Mouse (Mus musculus) mouse trophoblast stem cell (cell line): ENCODE measurements around the gene Tsc2.

Experiments used
- in situ Hi-C, 2 experiments: fragments of 300-500 bp; cut with MseI, MboI; formaldehyde crosslinking; loops; 2 replicates in 1 of 2; 3 replicates in 1 of 2; pipeline ENCODE4 v1.15.1; 2025

Tsc2 gene

GRCm38 (mm10) chr17:24648731-24649377 lies 16.4 kb upstream of the Tsc2 start:
- in situ Hi-C loops = no loop called here

GRCm38 (mm10) chr17:24647493-24647892 lies 15.1 kb upstream of the Tsc2 start:
- in situ Hi-C loops = no loop called here

- in situ Hi-C loops = no loop called here
Observed at GRCm38 (mm10) chr17:24646381-24646780, 14.0 kb upstream of the Tsc2 start.

- in situ Hi-C loops = no loop called here
Observed at GRCm38 (mm10) chr17:24645916-24646315, 13.5 kb upstream of the Tsc2 start.

GRCm38 (mm10) chr17:24644875-24645721 lies 12.7 kb upstream of the Tsc2 start:
- in situ Hi-C loops = no loop called here

- in situ Hi-C loops = no loop called here
Observed at GRCm38 (mm10) chr17:24644030-24644715, 11.7 kb upstream of the Tsc2 start.

GRCm38 (mm10) chr17:24642791-24643343 lies 10.4 kb upstream of the Tsc2 start:
- in situ Hi-C loops = no loop called here

GRCm38 (mm10) chr17:24641944-24642343 lies 9.5 kb upstream of the Tsc2 start:
- in situ Hi-C loops = no loop called here

GRCm38 (mm10) chr17:24640581-24640980 lies 8.2 kb upstream of the Tsc2 start:
- in situ Hi-C loops = no loop called here

GRCm38 (mm10) chr17:24640119-24640518 lies 7.7 kb upstream of the Tsc2 start:
- in situ Hi-C loops = no loop called here

- in situ Hi-C loops = no loop called here
Observed at GRCm38 (mm10) chr17:24639571-24639988, 7.2 kb upstream of the Tsc2 start.

GRCm38 (mm10) chr17:24638840-24639239 lies 6.4 kb upstream of the Tsc2 start:
- in situ Hi-C loops = no loop called here

GRCm38 (mm10) chr17:24638214-24638613 lies 5.8 kb upstream of the Tsc2 start:
- in situ Hi-C loops = no loop called here

- in situ Hi-C loops = no loop called here
Observed at GRCm38 (mm10) chr17:24636781-24637481, 4.5 kb upstream of the Tsc2 start.

- in situ Hi-C loops = no loop called here
Observed at GRCm38 (mm10) chr17:24635694-24636093, 3.3 kb upstream of the Tsc2 start.

GRCm38 (mm10) chr17:24635024-24635423 lies 2.6 kb upstream of the Tsc2 start:
- in situ Hi-C loops = no loop called here

- in situ Hi-C loops = no loop called here
Observed at GRCm38 (mm10) chr17:24633831-24634230, 1.4 kb upstream of the Tsc2 start.

GRCm38 (mm10) chr17:24632813-24633449 lies 501 bp upstream of the Tsc2 start:
- in situ Hi-C loops = no loop called here

GRCm38 (mm10) chr17:24630072-24630471 lies 2.4 kb downstream of the Tsc2 start:
- in situ Hi-C loops = no loop called here

GRCm38 (mm10) chr17:24628646-24629045 lies 3.8 kb downstream of the Tsc2 start:
- in situ Hi-C loops = no loop called here

- in situ Hi-C loops = no loop called here
Observed at GRCm38 (mm10) chr17:24625472-24625871, 7.0 kb downstream of the Tsc2 start.
